18 mouse cellular contexts compared by ENCODE assay signal in the genomic region with DNA sequence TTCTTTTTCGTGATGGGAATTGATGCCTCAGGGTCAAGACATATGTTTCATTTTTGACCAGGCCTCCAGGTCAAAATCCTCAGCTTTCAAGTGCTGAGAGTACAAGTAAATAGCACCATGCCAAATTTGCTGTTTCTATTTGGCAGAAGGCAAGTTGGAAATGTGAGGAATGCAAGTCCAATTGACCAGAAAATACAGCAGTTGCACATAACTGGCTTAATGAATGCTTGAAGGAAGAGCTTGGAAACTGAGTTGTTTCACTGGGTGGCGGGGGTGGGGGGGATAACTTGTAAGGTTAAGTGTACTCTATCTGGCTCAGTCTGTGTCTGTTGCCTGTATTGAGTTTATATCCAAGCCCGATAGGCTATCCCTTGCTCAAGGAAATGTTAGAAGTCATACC.
"Had no signal": no experiment of that assay in that cellular context is flagged by ENCODE, and none has a peak within 500 bp of the region (broad histone marks: within the 10 kb centered on the region; RNA-seq: fewer than 3 reads in every experiment).

No protein-coding gene starts in this region.

- H3K27ac ChIP-seq: limb, embryonic 12.5 days; limb, embryonic 15.5 days; liver, embryonic 14.5 days; macrophage; midbrain, embryonic 10.5 days; midbrain, embryonic 13.5 days; neural tube, embryonic 13.5 days had no signal

- H3K27me3 ChIP-seq: limb, embryonic 12.5 days; limb, embryonic 15.5 days; midbrain, embryonic 13.5 days; neural tube, embryonic 13.5 days had no signal

- H3K9me3 ChIP-seq: limb, embryonic 12.5 days; limb, embryonic 15.5 days; midbrain, embryonic 10.5 days; midbrain, embryonic 13.5 days; neural tube, embryonic 13.5 days had no signal

- DNase-seq: kidney, adult 11 months; kidney, postnatal 14 days; kidney, postnatal 4 days; left cerebral cortex, postnatal 4 days; liver, postnatal 0 days; lung, embryonic 14.5 days; retina, postnatal 1 day; right cerebral cortex, postnatal 25 days; thymus, adult 18-20 months; thymus, postnatal 36 days had no signal

- H3K36me3 ChIP-seq: limb, embryonic 12.5 days; limb, embryonic 15.5 days; midbrain, embryonic 10.5 days; midbrain, embryonic 13.5 days; neural tube, embryonic 13.5 days had no signal

- H3K4me3 ChIP-seq: limb, embryonic 12.5 days; limb, embryonic 15.5 days; midbrain, embryonic 10.5 days; midbrain, embryonic 13.5 days; myocyte; neural tube, embryonic 13.5 days had no signal
